Mouse (Mus musculus): ENCODE data around the gene Krtap10-4. TPM values are rescaled to one million over a fixed set of nuclear protein-coding genes. Genes with fewer than 3 reads are reported as not detected.

The Krtap10-4 gene
- 0.27 TPM in 1 of 2 replicates, not detected in the other for total RNA-seq (2014; rRNA removed)
- polyA plus RNA-seq (2015; fragmentation: Nextera tagmentation; extraction: Ambion mirVana), result not detected in 2 replicates

GRCm38 (mm10) chr10:77826951-77827350 is at the start of gene Krtap10-4:
TSS of gene Krtap10-4 (minus strand) at chr10:77827095.
- DNase-seq (ENCODE audit: low spot score) (no peak), ATAC-seq (ENCODE audit: low FRiP score) (no peak)
- Histone ChIP-seq H3K27me3 (ENCODE audit: insufficient read depth, low read length) (no peaks in the 10 kb centered on the region), H3K4me3 (ENCODE audit: low read depth, low read length) (no peak within 1 kb of the TSS), H3K4me1 (ENCODE audit: insufficient read depth, low read length) (no peaks in the 10 kb centered on the region), H3K4me2 (ENCODE audit: low read depth, low read length, poor library complexity, severe bottlenecking) (no peak within 1 kb of the TSS), H3K9ac (replicated peaks; ENCODE audit: low read length, poor library complexity, severe bottlenecking) (no peak within 1 kb of the TSS), H3K9me3 (ENCODE audit: low read length) (no peaks in the 10 kb centered on the region), H3K36me3 (ENCODE audit: insufficient read depth, low read length) (no peaks in the 10 kb centered on the region), H3K27ac (ENCODE audit: low read depth, low read length) (no peak within 1 kb of the TSS)
- WGBS, result 70% methylated on average over 6 of the region's 6 CpGs
- TF ChIP-seq CTCF (IDR thresholded peaks at IDR 0.05), result no peak

- 87% methylated on average over 7 of the region's 7 CpGs for WGBS
Measured at GRCm38 (mm10) chr10:77869651-77870050, 42.8 kb upstream of the Krtap10-4 start.

GRCm38 (mm10) chr10:77867546-77867945 is 40.7 kb upstream of the Krtap10-4 start:
- no peaks in the 10 kb centered on the region for H3K9me3 ChIP-seq (ENCODE audit: low read length)
- DNase-seq (ENCODE audit: low spot score), result no peak
- no peak for TF ChIP-seq CTCF (IDR thresholded peaks at IDR 0.05)
- H3K4me1 ChIP-seq (ENCODE audit: insufficient read depth, low read length), result no peaks in the 10 kb centered on the region
- H3K9ac ChIP-seq (replicated peaks; ENCODE audit: low read length, poor library complexity, severe bottlenecking), result no peak overlapping the region
- 35% methylated on average over 1 of the region's 1 CpGs for WGBS
- H3K27ac ChIP-seq (ENCODE audit: low read depth, low read length), result no peak overlapping the region
- H3K36me3 ChIP-seq (ENCODE audit: insufficient read depth, low read length), result no peaks in the 10 kb centered on the region
- H3K4me2 ChIP-seq (ENCODE audit: low read depth, low read length, poor library complexity, severe bottlenecking), result no peak overlapping the region
- no peaks in the 10 kb centered on the region for H3K27me3 ChIP-seq (ENCODE audit: insufficient read depth, low read length)
- ATAC-seq (ENCODE audit: low FRiP score), result no peak
- H3K4me3 ChIP-seq (ENCODE audit: low read depth, low read length), result no peak overlapping the region

More at GRCm38 (mm10) chr10:77869651-77870050, 42.8 kb upstream of the Krtap10-4 start:
- DNase-seq (ENCODE audit: low spot score), result no peak
- Histone ChIP-seq H3K27ac (ENCODE audit: low read depth, low read length) (no peak overlapping the region), H3K9me3 (ENCODE audit: low read length) (no peaks in the 10 kb centered on the region), H3K4me3 (ENCODE audit: low read depth, low read length) (no peak overlapping the region), H3K4me1 (ENCODE audit: insufficient read depth, low read length) (no peaks in the 10 kb centered on the region), H3K9ac (replicated peaks; ENCODE audit: low read length, poor library complexity, severe bottlenecking) (no peak overlapping the region), H3K4me2 (ENCODE audit: low read depth, low read length, poor library complexity, severe bottlenecking) (no peak overlapping the region), H3K36me3 (ENCODE audit: insufficient read depth, low read length) (no peaks in the 10 kb centered on the region), H3K27me3 (ENCODE audit: insufficient read depth, low read length) (no peaks in the 10 kb centered on the region)
- TF ChIP-seq CTCF (IDR thresholded peaks at IDR 0.05), result no peak
- ATAC-seq (ENCODE audit: low FRiP score), result no peak

DNA sequence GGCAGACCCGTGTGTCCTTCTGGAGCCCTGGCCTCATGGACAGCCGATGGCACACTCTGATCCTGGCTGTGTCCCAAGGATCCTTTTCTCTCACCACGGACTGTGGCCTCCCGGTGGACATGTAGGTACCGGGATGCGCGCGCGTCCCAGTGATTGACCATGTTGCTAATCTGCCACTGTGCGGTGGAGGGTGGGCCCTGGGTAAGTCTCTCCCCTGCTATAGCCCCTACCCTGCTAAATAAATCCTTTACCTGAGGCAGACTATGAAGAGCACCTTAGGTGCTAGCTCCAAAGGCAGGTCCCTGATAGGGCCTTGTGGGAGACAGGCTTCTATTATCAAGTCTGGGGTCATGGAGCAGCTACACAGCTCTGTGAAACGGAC is 37.9 kb upstream of the Krtap10-4 start:
- WGBS, result 39% methylated on average over 11 of the region's 11 CpGs
- ATAC-seq (ENCODE audit: low FRiP score), result no peak
- H3K9ac ChIP-seq (replicated peaks; ENCODE audit: low read length, poor library complexity, severe bottlenecking), result 0 out of 2 replicates have a peak overlapping the region, but pooled peaks have one; percentile 8

DNA sequence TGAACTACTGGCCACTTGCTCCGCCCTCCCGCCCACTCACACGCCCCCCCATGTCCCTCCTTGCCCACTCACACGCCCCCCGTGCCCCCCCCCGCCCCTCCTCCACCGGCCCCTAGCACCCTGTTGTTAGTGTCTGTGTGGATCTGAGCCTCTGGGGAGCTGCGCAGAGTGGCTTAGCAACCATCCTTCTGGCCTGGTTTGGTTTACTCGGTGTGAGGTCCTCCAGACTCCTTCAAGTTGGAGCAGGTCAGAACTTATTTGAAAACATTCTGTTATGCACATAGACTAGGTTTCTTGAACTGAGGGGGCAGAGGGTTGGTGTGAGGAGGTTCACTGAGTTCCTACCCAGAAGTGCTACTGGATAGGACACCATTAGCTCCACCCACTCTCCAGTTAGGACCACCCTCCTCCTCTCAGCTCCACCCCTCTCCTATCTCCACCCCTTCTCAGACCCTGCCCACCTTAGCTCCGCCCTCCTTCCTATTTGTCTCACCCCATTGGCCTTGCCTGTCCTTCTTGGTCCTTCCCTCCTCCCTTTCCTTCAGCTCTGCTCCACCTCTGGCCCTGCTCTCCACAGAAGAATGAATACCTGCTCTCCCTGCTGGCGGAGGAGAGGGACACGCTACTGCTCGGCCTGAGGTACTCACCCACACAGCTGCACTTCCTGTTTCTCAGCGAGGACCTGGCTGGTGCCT is 37.3 kb upstream of the Krtap10-4 start:
- ATAC-seq (ENCODE audit: low FRiP score), result peak; percentile 84

More for the DNA sequence above, 37.9 kb upstream of the Krtap10-4 start:
- H3K4me1 ChIP-seq (ENCODE audit: insufficient read depth, low read length), result no peaks in the 10 kb centered on the region
- H3K36me3 ChIP-seq (ENCODE audit: insufficient read depth, low read length), result no peaks in the 10 kb centered on the region
- DNase-seq (ENCODE audit: low spot score), result no peak
- H3K27me3 ChIP-seq (ENCODE audit: insufficient read depth, low read length), result no peaks in the 10 kb centered on the region
- no peak overlapping the region for H3K27ac ChIP-seq (ENCODE audit: low read depth, low read length)
- peak overlapping the region; percentile 22 for H3K4me2 ChIP-seq (ENCODE audit: low read depth, low read length, poor library complexity, severe bottlenecking)
- H3K4me3 ChIP-seq (ENCODE audit: low read depth, low read length), result peak overlapping the region; percentile 12
- no peaks in the 10 kb centered on the region for H3K9me3 ChIP-seq (ENCODE audit: low read length)
- TF ChIP-seq CTCF (IDR thresholded peaks at IDR 0.05), result no peak

DNA sequence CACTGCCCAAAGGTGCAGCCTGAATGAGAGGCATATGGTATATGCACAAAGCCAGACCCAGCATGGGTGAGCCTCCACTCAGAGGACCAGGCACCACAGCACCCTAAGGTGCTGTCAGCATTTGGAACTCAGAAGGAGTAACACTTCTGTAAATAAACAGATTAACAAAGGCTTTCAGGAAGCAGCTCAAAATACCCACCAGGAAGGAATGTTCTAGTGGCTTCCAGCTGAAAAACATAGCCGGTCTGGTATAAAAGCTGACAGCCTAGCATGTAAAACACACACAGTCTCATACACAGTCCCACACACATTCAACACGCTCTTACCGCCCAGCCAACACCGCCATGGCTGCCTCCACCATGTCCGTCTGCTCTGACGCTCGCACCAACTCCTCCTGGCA is 34.8 kb upstream of the Krtap10-4 start, which contains the start of gene Gm3285:
Gm3285 (plus strand) TSS at position 301 of the 400 bp plus-strand sequence.
- no peak within 1 kb of the TSS for H3K9ac ChIP-seq (replicated peaks; ENCODE audit: low read length, poor library complexity, severe bottlenecking)
- no peak for DNase-seq (ENCODE audit: low spot score)
- no peak within 1 kb of the TSS for H3K27ac ChIP-seq (ENCODE audit: low read depth, low read length)
- no peaks in the 10 kb centered on the region for H3K4me1 ChIP-seq (ENCODE audit: insufficient read depth, low read length)
- WGBS, result 50% methylated on average over 7 of the region's 7 CpGs
- H3K36me3 ChIP-seq (ENCODE audit: insufficient read depth, low read length), result no peaks in the 10 kb centered on the region
- no peak for TF ChIP-seq CTCF (IDR thresholded peaks at IDR 0.05)
- H3K27me3 ChIP-seq (ENCODE audit: insufficient read depth, low read length), result no peaks in the 10 kb centered on the region
- H3K4me3 ChIP-seq (ENCODE audit: low read depth, low read length), result no peak within 1 kb of the TSS
- no peak for ATAC-seq (ENCODE audit: low FRiP score)
- no peak within 1 kb of the TSS for H3K4me2 ChIP-seq (ENCODE audit: low read depth, low read length, poor library complexity, severe bottlenecking)
- H3K9me3 ChIP-seq (ENCODE audit: low read length), result no peaks in the 10 kb centered on the region

More for the DNA sequence above, 37.3 kb upstream of the Krtap10-4 start:
- Histone ChIP-seq H3K9me3 (ENCODE audit: low read length) (no peaks in the 10 kb centered on the region), H3K27ac (ENCODE audit: low read depth, low read length) (no peak overlapping the region), H3K36me3 (ENCODE audit: insufficient read depth, low read length) (no peaks in the 10 kb centered on the region), H3K27me3 (ENCODE audit: insufficient read depth, low read length) (no peaks in the 10 kb centered on the region), H3K4me1 (ENCODE audit: insufficient read depth, low read length) (no peaks in the 10 kb centered on the region), H3K4me3 (ENCODE audit: low read depth, low read length) (peak overlapping the region; percentile 12), H3K4me2 (ENCODE audit: low read depth, low read length, poor library complexity, severe bottlenecking) (peak overlapping the region; percentile 22), H3K9ac (replicated peaks; ENCODE audit: low read length, poor library complexity, severe bottlenecking) (0 out of 2 replicates have a peak overlapping the region, but pooled peaks have one; percentile 8)
- peak; percentile 46 for DNase-seq (ENCODE audit: low spot score)
- peak; percentile 26; the same call in 1 of the 2 replicates for TF ChIP-seq CTCF (IDR thresholded peaks at IDR 0.05)
- 48% methylated on average over 13 of the region's 14 CpGs for WGBS

Measured in midbrain, postnatal 0 days (tissue).